Mouse (Mus musculus): Measurements from ENCODE around the gene Notch4.

GRCm38 (mm10) chr17:34621006-34621405, 56.9 kb downstream of the Notch4 start:
- TF ChIP-seq POLR2A (IDR thresholded peaks at IDR 0.05; ENCODE audit: borderline replicate concordance, extremely low read depth, insufficient read depth, insufficient read length, poor library complexity, severe bottlenecking) (no peak), CTCF (IDR thresholded peaks at IDR 0.05; ENCODE audit: borderline replicate concordance, extremely low read depth, insufficient read depth, insufficient read length) (no peak)

Data from brain, embryonic 14.5 days (tissue).